Mouse (Mus musculus) kidney, adult 2 months (tissue): Measurements from ENCODE around the gene Arvcf.

Experiments
- CTCF ChIP-seq: fragments of 200-500 bp; conservative IDR thresholded peaks from 2 replicates; pipeline ENCODE4 v1.5.1; 2011; ENCODE audit warnings: low read depth, mild to moderate bottlenecking, control low read depth, low read length, moderate library complexity, mixed read lengths; ENCODE audit not compliant: insufficient read depth, insufficient read length
- POLR2A ChIP-seq: fragments of 200-500 bp; IDR thresholded peaks from one replicate; pipeline ENCODE4 v1.6.1; 2011; ENCODE audit warnings: low read depth, low read length, control low read depth

- TF ChIP-seq POLR2A: no peak
- TF ChIP-seq CTCF: no peak
These were observed 61.8 kb downstream of the Arvcf start for GRCm38 (mm10) chr16:18409776-18410175.
